Mouse (Mus musculus): ENCODE measurements at regions not wholly inside any gene's neighbourhood (a gene's known extent, or its start where the extent isn't known, plus 50 kb on each side); places are given as distances from the start of the nearest gene placed in this dataset.

DNA sequence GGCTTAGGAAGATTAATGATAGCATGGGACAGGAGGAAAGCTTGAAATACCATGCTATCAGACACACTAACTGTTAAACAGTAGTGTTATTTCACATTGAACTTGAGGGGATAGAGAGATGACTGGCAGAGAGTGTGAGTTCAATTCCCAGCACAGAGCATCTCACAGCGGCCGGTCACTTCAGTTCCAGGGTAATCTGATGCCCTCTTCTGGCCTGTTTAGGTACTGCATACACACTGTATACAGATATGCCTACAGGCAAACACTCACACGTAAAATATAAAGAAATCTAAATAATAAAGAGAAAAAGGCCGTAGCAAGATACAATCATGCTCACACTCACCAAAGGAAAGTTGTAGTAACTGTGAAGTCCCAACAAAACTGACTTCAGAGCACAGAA lies 506.0 kb downstream of the Zfp536 start:
- Histone ChIP-seq H3K27me3 (replicated peaks; ENCODE audit: low read depth, poor library complexity, severe bottlenecking) (no peaks in the 10 kb centered on the region), H3K9me3 (0 out of 2 replicates have a peak, but pooled peaks cover 5% of the 10 kb centered on the region), H3K4me1 (peaks cover 7% of the 10 kb centered on the region; the same call in 1 of the 2 replicates), H3K27ac (replicated peaks) (no peak overlapping the region), H3K36me3 (replicated peaks) (no peaks in the 10 kb centered on the region), H3K4me3 (no peak overlapping the region)
- 87% methylated on average over 4 of the region's 4 CpGs for WGBS
- no peak for DNase-seq (ENCODE audit: low spot score)

DNA sequence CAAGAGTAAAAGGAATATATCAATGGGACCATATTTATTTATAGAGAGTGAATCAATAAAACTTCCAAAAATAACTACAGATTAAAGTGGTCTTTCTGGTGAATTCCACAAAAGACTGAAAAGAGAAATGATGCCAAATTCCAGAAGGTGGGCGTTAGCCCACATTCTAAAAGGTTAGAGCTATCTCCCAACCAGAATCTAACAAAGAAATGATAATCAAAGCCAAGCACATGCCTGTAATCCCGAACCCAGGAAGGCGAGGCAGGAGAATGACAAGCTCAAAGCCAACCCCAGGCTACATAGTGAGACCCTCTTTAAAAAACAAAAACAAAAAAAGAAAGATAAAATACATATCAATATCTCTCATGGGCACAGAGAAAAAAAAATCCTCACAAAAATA lies 502.6 kb downstream of the Zfp536 start:
- Histone ChIP-seq H3K27me3 (replicated peaks; ENCODE audit: low read depth, poor library complexity, severe bottlenecking) (no peaks in the 10 kb centered on the region), H3K4me1 (no peaks in the 10 kb centered on the region), H3K4me3 (no peak overlapping the region), H3K9me3 (0 out of 2 replicates have a peak, but pooled peaks cover 5% of the 10 kb centered on the region), H3K27ac (replicated peaks) (no peak overlapping the region), H3K36me3 (replicated peaks) (no peaks in the 10 kb centered on the region)
- 86% methylated on average over 3 of the region's 3 CpGs for WGBS
- DNase-seq (ENCODE audit: low spot score): no peak

DNA sequence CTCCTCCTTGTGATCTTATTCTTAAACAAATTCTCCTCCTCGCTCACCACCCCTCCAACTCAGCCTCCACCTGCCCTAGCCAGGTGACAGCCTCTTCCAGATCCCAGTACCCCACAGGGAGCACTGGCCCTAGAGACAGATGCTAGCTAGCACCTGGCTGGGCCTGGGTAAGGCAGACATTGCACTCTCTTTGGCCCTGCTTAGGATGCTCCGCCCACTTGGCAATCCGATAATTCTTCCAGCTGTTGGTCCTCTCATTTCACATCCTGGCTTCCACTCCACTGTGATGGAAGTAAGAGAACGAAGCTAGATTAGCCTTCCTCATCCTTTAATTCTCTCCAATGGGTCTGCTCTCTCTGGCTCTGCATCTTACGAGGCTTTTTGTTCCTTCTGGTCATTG lies 483.4 kb downstream of the Zfp536 start:
- peak overlapping the region; percentile 36 for H3K4me3 ChIP-seq
- peaks cover 24% of the 10 kb centered on the region for H3K27me3 ChIP-seq (replicated peaks; ENCODE audit: low read depth, poor library complexity, severe bottlenecking)
- H3K27ac ChIP-seq (replicated peaks): no peak overlapping the region
- no peak for DNase-seq (ENCODE audit: low spot score)
- H3K9me3 ChIP-seq: no peaks in the 10 kb centered on the region
- H3K36me3 ChIP-seq (replicated peaks): no peaks in the 10 kb centered on the region
- WGBS: 32% methylated on average over 5 of the region's 5 CpGs
- peaks cover 15% of the 10 kb centered on the region for H3K4me1 ChIP-seq

DNA sequence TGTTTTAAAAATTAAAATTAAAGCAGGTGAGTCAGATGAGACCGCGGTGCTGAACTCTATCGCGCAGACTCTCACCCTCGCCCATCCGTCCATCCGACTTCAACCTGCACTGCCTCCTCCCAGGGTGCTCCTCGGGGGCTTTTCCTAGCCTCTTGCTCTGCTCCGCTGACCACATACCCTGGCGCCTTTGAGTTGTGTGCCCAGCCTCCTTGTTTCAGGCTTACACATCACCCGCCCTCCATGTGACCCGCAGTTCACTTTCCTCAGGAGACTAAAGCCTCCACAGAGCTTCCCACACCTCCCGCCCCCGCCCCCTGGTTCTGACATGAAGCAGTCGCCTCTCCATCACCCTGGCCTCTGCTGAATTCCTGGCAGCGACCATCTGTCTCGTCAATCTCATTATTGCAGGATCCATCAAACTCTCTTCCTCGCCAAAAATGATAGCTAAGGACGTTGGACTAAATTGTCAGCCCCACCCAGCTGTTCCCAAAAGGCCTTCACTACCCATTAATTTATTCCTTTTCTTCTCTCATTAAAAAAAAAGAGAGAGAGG lies 482.9 kb downstream of the Zfp536 start:
- WGBS: 31% methylated on average over 19 of the region's 19 CpGs
- Histone ChIP-seq H3K4me1 (peaks cover 15% of the 10 kb centered on the region), H3K27me3 (replicated peaks; ENCODE audit: low read depth, poor library complexity, severe bottlenecking) (peaks cover 24% of the 10 kb centered on the region), H3K4me3 (peak overlapping the region; percentile 36), H3K27ac (replicated peaks) (no peak overlapping the region), H3K9me3 (no peaks in the 10 kb centered on the region), H3K36me3 (replicated peaks) (no peaks in the 10 kb centered on the region)
- DNase-seq (ENCODE audit: low spot score): peak; percentile 23

DNA sequence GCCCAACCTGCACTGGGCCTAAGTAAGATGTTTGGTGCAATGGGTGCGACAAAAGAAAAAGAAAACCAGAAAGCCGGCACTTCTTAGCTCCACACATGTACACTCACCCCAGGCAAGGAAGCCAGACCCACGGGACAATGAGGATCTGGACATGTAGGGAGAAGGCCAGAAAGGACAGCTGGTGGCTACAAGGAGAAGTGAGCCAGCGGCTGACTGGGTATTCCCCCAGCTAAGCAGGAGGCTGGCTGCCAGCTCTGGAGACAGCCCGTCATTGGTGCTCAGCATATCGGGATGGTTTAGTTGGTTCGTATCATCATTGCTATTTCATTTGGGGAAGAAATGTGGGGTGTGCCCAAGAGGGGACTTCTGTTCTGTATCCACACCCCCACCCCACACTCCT lies 481.7 kb downstream of the Zfp536 start:
- H3K27me3 ChIP-seq (replicated peaks; ENCODE audit: low read depth, poor library complexity, severe bottlenecking): peaks cover 24% of the 10 kb centered on the region
- H3K27ac ChIP-seq (replicated peaks): no peak overlapping the region
- no peak for DNase-seq (ENCODE audit: low spot score)
- no peaks in the 10 kb centered on the region for H3K36me3 ChIP-seq (replicated peaks)
- H3K4me3 ChIP-seq: no peak overlapping the region
- whole genome bisulfite sequencing: 85% methylated on average over 7 of the region's 7 CpGs
- H3K4me1 ChIP-seq: peaks cover 15% of the 10 kb centered on the region
- no peaks in the 10 kb centered on the region for H3K9me3 ChIP-seq

DNA sequence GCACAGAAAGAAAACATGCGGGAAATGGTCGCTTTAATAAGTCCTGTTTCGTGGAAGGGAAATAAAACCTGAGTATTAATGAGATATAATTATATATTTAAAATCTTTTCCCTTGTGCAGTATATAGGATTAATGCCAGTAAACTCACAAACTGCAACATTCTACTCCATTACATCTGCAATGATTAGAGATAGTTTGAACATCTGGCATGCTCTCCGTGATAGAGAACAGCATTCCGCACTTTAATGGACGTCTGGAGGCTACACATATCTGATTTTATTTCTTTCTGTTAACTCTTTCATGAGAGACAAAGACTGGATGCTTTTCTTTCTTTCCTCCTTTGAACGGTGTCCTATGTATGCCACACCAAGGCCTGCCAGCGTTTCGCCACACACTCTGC lies 480.9 kb downstream of the Zfp536 start:
- H3K27ac ChIP-seq (replicated peaks): no peak overlapping the region
- peaks cover 15% of the 10 kb centered on the region for H3K4me1 ChIP-seq
- no peaks in the 10 kb centered on the region for H3K36me3 ChIP-seq (replicated peaks)
- no peak overlapping the region for H3K4me3 ChIP-seq
- DNase-seq (ENCODE audit: low spot score): no peak
- 76% methylated on average over 9 of the region's 9 CpGs for WGBS
- H3K27me3 ChIP-seq (replicated peaks; ENCODE audit: low read depth, poor library complexity, severe bottlenecking): peaks cover 24% of the 10 kb centered on the region
- no peaks in the 10 kb centered on the region for H3K9me3 ChIP-seq

DNA sequence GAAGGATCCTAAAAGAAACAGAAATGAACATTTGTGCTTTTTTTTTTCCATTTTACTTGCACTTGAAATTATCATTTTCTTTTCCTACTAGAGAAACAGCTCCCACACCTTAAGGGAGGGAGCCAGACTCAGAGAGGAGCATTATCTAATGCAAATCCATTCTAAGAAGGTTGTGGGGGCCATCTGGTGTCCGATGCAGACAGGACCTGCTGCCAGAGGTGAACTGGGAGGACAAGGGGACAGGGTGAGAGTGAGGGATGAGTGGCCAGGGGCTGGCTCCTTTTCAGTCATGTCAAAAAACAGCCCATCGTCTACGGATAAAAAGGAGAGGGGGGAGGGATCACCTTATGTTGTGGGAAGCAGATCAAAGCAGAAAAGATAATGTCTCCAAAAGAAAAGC lies 474.6 kb downstream of the Zfp536 start:
- 52% methylated on average over 3 of the region's 3 CpGs for WGBS
- Histone ChIP-seq H3K27ac (replicated peaks) (no peak overlapping the region), H3K4me3 (no peak overlapping the region), H3K4me1 (peaks cover 3% of the 10 kb centered on the region; the same call in 1 of the 2 replicates), H3K27me3 (replicated peaks; ENCODE audit: low read depth, poor library complexity, severe bottlenecking) (no peaks in the 10 kb centered on the region), H3K36me3 (replicated peaks) (no peaks in the 10 kb centered on the region), H3K9me3 (no peaks in the 10 kb centered on the region)
- no peak for DNase-seq (ENCODE audit: low spot score)

DNA sequence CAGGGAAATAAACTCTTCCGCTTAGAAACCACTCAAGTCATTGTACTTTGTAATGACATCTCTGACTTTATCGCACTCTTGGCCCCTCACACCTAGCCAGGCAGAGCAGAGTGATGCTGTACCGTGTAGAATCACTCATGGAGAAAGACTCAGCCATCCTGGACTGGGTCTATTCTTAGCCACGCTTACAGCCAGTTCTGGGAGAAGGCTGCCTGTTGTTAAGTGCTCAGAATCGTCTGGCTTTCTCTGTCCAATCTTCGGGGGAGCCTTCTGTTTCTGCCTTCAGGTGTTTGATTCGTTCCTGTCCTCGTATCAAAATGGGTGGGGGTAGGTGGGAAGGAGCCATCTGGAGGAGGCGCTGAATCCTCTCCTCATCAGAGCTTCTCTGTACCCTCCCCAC lies 468.0 kb downstream of the Zfp536 start:
- DNase-seq (ENCODE audit: low spot score): no peak
- H3K27ac ChIP-seq (replicated peaks): no peak overlapping the region
- no peak overlapping the region for H3K4me3 ChIP-seq
- no peaks in the 10 kb centered on the region for H3K36me3 ChIP-seq (replicated peaks)
- no peaks in the 10 kb centered on the region for H3K9me3 ChIP-seq
- 83% methylated on average over 9 of the region's 9 CpGs for WGBS
- peaks cover 3% of the 10 kb centered on the region; the same call in 1 of the 2 replicates for H3K4me1 ChIP-seq
- no peaks in the 10 kb centered on the region for H3K27me3 ChIP-seq (replicated peaks; ENCODE audit: low read depth, poor library complexity, severe bottlenecking)

DNA sequence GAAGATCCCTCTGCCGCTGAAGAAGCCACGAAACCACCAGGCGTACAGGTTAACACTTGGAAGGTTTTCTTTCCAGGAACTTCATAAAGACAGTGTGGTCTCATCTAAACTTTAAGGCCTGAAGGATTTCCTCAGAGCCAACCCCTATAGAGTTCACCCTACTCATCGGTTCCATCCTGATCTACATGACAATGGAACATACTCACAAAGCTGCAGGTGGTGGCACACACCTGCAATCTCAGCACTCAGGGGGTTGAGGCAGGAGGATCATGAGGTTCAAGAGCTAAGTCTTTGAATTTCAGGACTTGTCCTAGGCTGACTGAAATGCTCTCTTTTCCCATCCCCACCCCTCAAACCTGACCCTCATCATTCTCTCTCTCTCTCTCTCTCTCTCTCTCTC lies 466.2 kb downstream of the Zfp536 start:
- Histone ChIP-seq H3K27me3 (replicated peaks; ENCODE audit: low read depth, poor library complexity, severe bottlenecking) (no peaks in the 10 kb centered on the region), H3K36me3 (replicated peaks) (no peaks in the 10 kb centered on the region), H3K9me3 (no peaks in the 10 kb centered on the region), H3K27ac (replicated peaks) (no peak overlapping the region), H3K4me1 (peaks cover 13% of the 10 kb centered on the region), H3K4me3 (no peak overlapping the region)
- WGBS: 82% methylated on average over 4 of the region's 4 CpGs
- DNase-seq (ENCODE audit: low spot score): no peak

DNA sequence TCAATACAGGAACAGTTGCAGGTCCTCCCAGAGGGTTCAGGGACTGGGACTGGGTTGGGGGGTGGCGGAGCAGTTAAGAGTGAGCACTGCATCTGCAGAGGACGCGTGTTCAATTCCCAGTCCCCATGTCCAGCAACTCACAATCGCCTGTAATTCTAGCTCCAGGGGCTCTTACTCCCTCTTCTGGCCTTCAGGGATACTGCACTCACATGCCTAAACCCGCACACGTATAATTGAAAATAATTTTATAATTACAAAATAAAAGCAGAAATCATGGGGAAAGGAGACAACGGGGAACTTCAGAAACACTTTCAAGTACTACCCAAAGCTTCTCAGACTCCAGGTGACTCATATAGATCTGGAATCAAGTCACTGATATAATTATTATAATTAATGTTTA lies 448.8 kb downstream of the Zfp536 start:
- H3K27ac ChIP-seq (replicated peaks): no peak overlapping the region
- DNase-seq (ENCODE audit: low spot score): no peak
- H3K4me1 ChIP-seq: peaks cover 18% of the 10 kb centered on the region
- H3K4me3 ChIP-seq: no peak overlapping the region
- no peaks in the 10 kb centered on the region for H3K27me3 ChIP-seq (replicated peaks; ENCODE audit: low read depth, poor library complexity, severe bottlenecking)
- H3K9me3 ChIP-seq: no peaks in the 10 kb centered on the region
- 89% methylated on average over 7 of the region's 7 CpGs for WGBS
- no peaks in the 10 kb centered on the region for H3K36me3 ChIP-seq (replicated peaks)

DNA sequence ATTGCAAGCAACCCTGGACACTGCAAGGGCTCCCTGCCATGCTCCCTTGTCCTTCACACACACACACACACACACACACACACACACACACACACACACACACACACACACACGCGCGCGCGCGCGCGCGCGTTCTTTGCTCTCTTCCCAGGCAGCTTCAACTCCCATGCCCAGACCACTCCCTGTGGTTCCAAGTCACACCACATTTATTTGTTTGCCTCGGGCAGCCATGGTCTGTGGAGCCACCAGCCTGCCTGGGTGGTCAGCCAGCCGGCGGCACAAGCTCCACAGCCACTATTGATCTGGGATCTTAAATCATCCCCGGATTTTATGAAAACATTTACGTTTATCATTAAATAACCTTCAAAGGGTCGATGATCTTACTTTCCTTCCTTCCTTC lies 440.0 kb downstream of the Zfp536 start:
- WGBS: 81% methylated on average over 16 of the region's 16 CpGs
- Histone ChIP-seq H3K4me3 (no peak overlapping the region), H3K27ac (replicated peaks) (no peak overlapping the region), H3K27me3 (replicated peaks; ENCODE audit: low read depth, poor library complexity, severe bottlenecking) (peaks cover 38% of the 10 kb centered on the region), H3K36me3 (replicated peaks) (no peaks in the 10 kb centered on the region), H3K4me1 (peaks cover 38% of the 10 kb centered on the region), H3K9me3 (no peaks in the 10 kb centered on the region)
- peak; percentile 28 for DNase-seq (ENCODE audit: low spot score)

DNA sequence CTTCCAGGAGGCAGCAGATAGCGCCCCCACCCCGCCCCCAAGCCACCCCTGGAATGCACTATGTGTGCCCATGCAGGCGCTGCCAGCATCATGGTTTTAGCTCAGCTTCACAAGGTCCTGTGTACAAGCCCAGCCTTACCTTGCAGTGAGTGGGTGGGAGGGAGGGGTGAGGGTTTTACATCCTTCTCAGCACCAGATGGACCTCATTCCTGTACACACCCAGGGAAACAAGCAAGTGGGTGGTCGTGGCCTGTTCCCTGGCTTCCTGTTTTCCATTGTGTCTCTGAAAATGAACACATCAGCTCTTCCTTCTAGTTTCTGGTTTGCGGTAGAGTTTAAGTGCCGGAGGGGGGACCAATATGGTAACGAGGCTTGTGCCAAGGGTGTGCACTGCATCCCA lies 438.2 kb downstream of the Zfp536 start:
- 64% methylated on average over 7 of the region's 7 CpGs for whole genome bisulfite sequencing
- Histone ChIP-seq H3K27ac (replicated peaks) (no peak overlapping the region; the same call in 1 of the 2 replicates), H3K4me1 (peaks cover 44% of the 10 kb centered on the region), H3K9me3 (no peaks in the 10 kb centered on the region), H3K4me3 (no peak overlapping the region), H3K27me3 (replicated peaks; ENCODE audit: low read depth, poor library complexity, severe bottlenecking) (peaks cover 51% of the 10 kb centered on the region), H3K36me3 (replicated peaks) (no peaks in the 10 kb centered on the region)
- no peak for DNase-seq (ENCODE audit: low spot score)

DNA sequence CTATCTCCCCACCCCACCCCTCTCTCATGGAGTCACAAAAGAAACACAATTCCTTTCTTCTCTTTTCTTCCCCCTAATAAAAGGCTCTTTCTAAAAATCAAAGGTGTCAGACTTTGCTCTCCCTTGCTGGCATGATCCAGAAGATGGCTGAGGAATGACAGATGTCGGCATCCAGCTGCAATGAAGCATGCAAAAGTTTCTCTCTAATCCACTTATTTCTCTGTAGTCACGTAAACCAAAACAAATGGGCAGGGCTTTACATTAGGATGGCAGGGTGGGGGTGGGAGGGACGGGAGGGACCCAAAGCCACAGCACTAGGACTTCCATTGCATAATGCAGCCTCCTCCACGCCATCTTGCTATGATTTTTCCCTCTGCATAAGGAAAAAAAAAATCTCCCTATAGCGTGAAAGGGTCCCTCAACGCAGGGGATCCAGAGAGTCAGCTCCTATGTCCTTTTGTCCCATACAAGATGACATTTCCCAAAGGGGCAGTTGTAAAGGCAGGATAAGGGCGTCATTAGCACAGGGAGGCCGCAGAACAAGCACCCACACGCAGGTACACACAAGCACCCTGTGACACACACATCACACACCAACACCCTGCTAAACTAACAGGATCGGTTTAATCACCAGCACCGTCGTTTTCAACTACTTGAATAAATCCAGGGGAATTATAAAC lies 437.1 kb downstream of the Zfp536 start:
- H3K36me3 ChIP-seq (replicated peaks): no peaks in the 10 kb centered on the region
- no peaks in the 10 kb centered on the region for H3K9me3 ChIP-seq
- WGBS: 20% methylated on average over 12 of the region's 12 CpGs
- DNase-seq (ENCODE audit: low spot score): no peak
- peaks cover 60% of the 10 kb centered on the region for H3K27me3 ChIP-seq (replicated peaks; ENCODE audit: low read depth, poor library complexity, severe bottlenecking)
- peaks cover 44% of the 10 kb centered on the region for H3K4me1 ChIP-seq
- peak overlapping the region; percentile 79 for H3K27ac ChIP-seq (replicated peaks)
- peak overlapping the region; percentile 56 for H3K4me3 ChIP-seq
